Mouse (Mus musculus) mouse embryonic stem cell (cell line): Measurements from ENCODE around the gene Gm21767.
"Not testable (repeated sequence)": the region's sequence is repeated elsewhere in the genome, so short reads cannot be mapped to it uniquely, and the experiment has no call there.

Experiments used
- in situ Hi-C, 2 experiments: fragments of 300-500 bp; cut with MboI; formaldehyde crosslinking; loops; 1 replicate in 1 of 2; 3 replicates in 1 of 2; pipeline ENCODE4 v1.14.3; 2019 to 2020; ENCODE audit warnings: low sequenced_read_pairs in 2 of 2, low pct_unique_long_range_greater_than_20kb in 1 of 2, mixed read lengths in 1 of 2; ENCODE audit not compliant: unreplicated experiment in 1 of 2

The Gm21767 gene

GRCm38 (mm10) chrY:13941438-13941837 lies at the start of gene Gm21767:
TSS of gene Gm21767 (plus strand) at chrY:13941738.
- in situ Hi-C loops, result not testable (repeated sequence)
